Mouse (Mus musculus): ENCODE measurements around the gene Rer1. TPM values are rescaled to one million over a fixed set of nuclear protein-coding genes. Genes with fewer than 3 reads are reported as not detected.

Gene Rer1
- polyA plus RNA-seq, 1 experiment from 2014 or later = 160 TPM

- Histone ChIP-seq H3K27me3 (ENCODE audit: insufficient read depth, low read length) (no peaks in the 10 kb centered on the region), H3K36me3 (ENCODE audit: insufficient read depth) (0 out of 2 replicates have a peak, but pooled peaks cover 4% of the 10 kb centered on the region), H3K9me3 (ENCODE audit: low read depth, low read length) (no peaks in the 10 kb centered on the region), H3K27ac (ENCODE audit: low read depth) (peak overlapping the region; percentile 38; the same call in 1 of the 2 replicates), H3K4me2 (no peak overlapping the region), H3K4me3 (ENCODE audit: low read depth, low read length) (no peak overlapping the region), H3K4me1 (ENCODE audit: insufficient read depth) (no peaks in the 10 kb centered on the region), H3K9ac (no peak overlapping the region)
- DNase-seq (peak; percentile 96), ATAC-seq (ENCODE audit: insufficient read depth) (peak; percentile 79)
- WGBS = 41% methylated on average over 8 of the region's 8 CpGs
- peak; percentile 99 for TF ChIP-seq CTCF (IDR thresholded peaks at IDR 0.05; ENCODE audit: low read depth)
Observed at GRCm38 (mm10) chr4:155095238-155095900, 9.2 kb upstream of the Rer1 start.

GRCm38 (mm10) chr4:155094565-155094964 lies 8.4 kb upstream of the Rer1 start:
- H3K4me3 ChIP-seq (ENCODE audit: low read depth, low read length) = no peak overlapping the region
- no peaks in the 10 kb centered on the region for H3K27me3 ChIP-seq (ENCODE audit: insufficient read depth, low read length)
- TF ChIP-seq CTCF (IDR thresholded peaks at IDR 0.05; ENCODE audit: low read depth) = peak; percentile 84
- 0 out of 2 replicates have a peak, but pooled peaks cover 4% of the 10 kb centered on the region for H3K36me3 ChIP-seq (ENCODE audit: insufficient read depth)
- no peaks in the 10 kb centered on the region for H3K9me3 ChIP-seq (ENCODE audit: low read depth, low read length)
- H3K4me2 ChIP-seq = no peak overlapping the region
- H3K9ac ChIP-seq = no peak overlapping the region
- WGBS = 61% methylated on average over 3 of the region's 3 CpGs
- no peak overlapping the region for H3K27ac ChIP-seq (ENCODE audit: low read depth)
- no peaks in the 10 kb centered on the region for H3K4me1 ChIP-seq (ENCODE audit: insufficient read depth)
- ATAC-seq (ENCODE audit: insufficient read depth) (peak; percentile 63; the same call in 1 of the 2 replicates), DNase-seq (peak; percentile 69)

- no peaks in the 10 kb centered on the region for H3K27me3 ChIP-seq (ENCODE audit: insufficient read depth, low read length)
- no peak overlapping the region for H3K9ac ChIP-seq
- 0 out of 2 replicates have a peak, but pooled peaks cover 4% of the 10 kb centered on the region for H3K36me3 ChIP-seq (ENCODE audit: insufficient read depth)
- 74% methylated on average over 7 of the region's 7 CpGs for WGBS
- no peak overlapping the region for H3K4me3 ChIP-seq (ENCODE audit: low read depth, low read length)
- H3K9me3 ChIP-seq (ENCODE audit: low read depth, low read length) = no peaks in the 10 kb centered on the region
- H3K27ac ChIP-seq (ENCODE audit: low read depth) = no peak overlapping the region
- TF ChIP-seq CTCF (IDR thresholded peaks at IDR 0.05; ENCODE audit: low read depth) = no peak
- no peaks in the 10 kb centered on the region for H3K4me1 ChIP-seq (ENCODE audit: insufficient read depth)
- no peak overlapping the region for H3K4me2 ChIP-seq
- ATAC-seq (ENCODE audit: insufficient read depth) (no peak), DNase-seq (no peak)
Observed at GRCm38 (mm10) chr4:155093431-155094149, 7.4 kb upstream of the Rer1 start.

GRCm38 (mm10) chr4:155092718-155093430 lies 6.7 kb upstream of the Rer1 start:
- Histone ChIP-seq H3K4me3 (ENCODE audit: low read depth, low read length) (no peak overlapping the region), H3K4me2 (no peak overlapping the region), H3K27me3 (ENCODE audit: insufficient read depth, low read length) (no peaks in the 10 kb centered on the region), H3K27ac (ENCODE audit: low read depth) (no peak overlapping the region), H3K36me3 (ENCODE audit: insufficient read depth) (0 out of 2 replicates have a peak, but pooled peaks cover 4% of the 10 kb centered on the region), H3K9me3 (ENCODE audit: low read depth, low read length) (no peaks in the 10 kb centered on the region), H3K9ac (no peak overlapping the region), H3K4me1 (ENCODE audit: insufficient read depth) (no peaks in the 10 kb centered on the region)
- DNase-seq = no peak
- WGBS = 87% methylated on average over 19 of the region's 19 CpGs
- no peak for ATAC-seq (ENCODE audit: insufficient read depth)
- TF ChIP-seq CTCF (IDR thresholded peaks at IDR 0.05; ENCODE audit: low read depth) = no peak

GRCm38 (mm10) chr4:155090688-155091449 lies 4.7 kb upstream of the Rer1 start:
- 0 out of 2 replicates have a peak, but pooled peaks cover 4% of the 10 kb centered on the region for H3K36me3 ChIP-seq (ENCODE audit: insufficient read depth)
- TF ChIP-seq CTCF (IDR thresholded peaks at IDR 0.05; ENCODE audit: low read depth) = no peak
- DNase-seq (no peak), ATAC-seq (ENCODE audit: insufficient read depth) (no peak)
- H3K9me3 ChIP-seq (ENCODE audit: low read depth, low read length) = no peaks in the 10 kb centered on the region
- H3K4me1 ChIP-seq (ENCODE audit: insufficient read depth) = peaks cover 5% of the 10 kb centered on the region; the same call in 1 of the 2 replicates
- H3K4me3 ChIP-seq (ENCODE audit: low read depth, low read length) = no peak overlapping the region
- H3K27ac ChIP-seq (ENCODE audit: low read depth) = no peak overlapping the region
- 89% methylated on average over 13 of the region's 13 CpGs for WGBS
- H3K9ac ChIP-seq = no peak overlapping the region
- no peaks in the 10 kb centered on the region for H3K27me3 ChIP-seq (ENCODE audit: insufficient read depth, low read length)
- no peak overlapping the region for H3K4me2 ChIP-seq

GRCm38 (mm10) chr4:155090147-155090546 lies 4.0 kb upstream of the Rer1 start:
- Histone ChIP-seq H3K27me3 (ENCODE audit: insufficient read depth, low read length) (no peaks in the 10 kb centered on the region), H3K4me2 (no peak overlapping the region), H3K9ac (no peak overlapping the region), H3K4me1 (ENCODE audit: insufficient read depth) (peaks cover 9% of the 10 kb centered on the region), H3K27ac (ENCODE audit: low read depth) (no peak overlapping the region), H3K36me3 (ENCODE audit: insufficient read depth) (0 out of 2 replicates have a peak, but pooled peaks cover 4% of the 10 kb centered on the region), H3K4me3 (ENCODE audit: low read depth, low read length) (no peak overlapping the region), H3K9me3 (ENCODE audit: low read depth, low read length) (no peaks in the 10 kb centered on the region)
- ATAC-seq (ENCODE audit: insufficient read depth) (no peak), DNase-seq (no peak)
- no peak for TF ChIP-seq CTCF (IDR thresholded peaks at IDR 0.05; ENCODE audit: low read depth)
- WGBS = 91% methylated on average over 4 of the region's 4 CpGs
